Mouse (Mus musculus): ENCODE data around the gene Osbpl7. TPM values are rescaled to one million over a fixed set of nuclear protein-coding genes. Genes with fewer than 3 reads are reported as not detected.

The Osbpl7 gene
- polyA plus RNA-seq, 1 experiment = 9.1 TPM

- H3K4me1 ChIP-seq (ENCODE audit: control insufficient read depth, insufficient read depth, low read length) = no peaks in the 10 kb centered on the region
- no peaks in the 10 kb centered on the region for H3K36me3 ChIP-seq (ENCODE audit: control insufficient read depth, insufficient read depth, low read length, poor library complexity, severe bottlenecking)
- H3K9me3 ChIP-seq (replicated peaks; ENCODE audit: control insufficient read depth, insufficient read depth, low read length, poor library complexity, severe bottlenecking) = no peaks in the 10 kb centered on the region
- no peak overlapping the region for H3K4me3 ChIP-seq (ENCODE audit: low read depth, low read length)
- no peaks in the 10 kb centered on the region for H3K27me3 ChIP-seq (ENCODE audit: control insufficient read depth, insufficient read depth, low read length, poor library complexity, severe bottlenecking)
- TF ChIP-seq CTCF (IDR thresholded peaks at IDR 0.05; ENCODE audit: low read depth, low read length) (peak; percentile 86), EP300 (IDR thresholded peaks at IDR 0.05; ENCODE audit: insufficient read depth, low read depth, low read length) (no peak)
- H3K9ac ChIP-seq (ENCODE audit: low read depth, poor library complexity, severe bottlenecking) = no peak overlapping the region
- H3K27ac ChIP-seq (ENCODE audit: insufficient read depth, low read length) = no peak overlapping the region
These were observed 51.3 kb downstream of the Osbpl7 start for GRCm38 (mm10) chr11:97101722-97102121.

GRCm38 (mm10) chr11:97103163-97104090, 53.0 kb downstream of the Osbpl7 start:
- no peaks in the 10 kb centered on the region for H3K27me3 ChIP-seq (ENCODE audit: control insufficient read depth, insufficient read depth, low read length, poor library complexity, severe bottlenecking)
- no peak overlapping the region for H3K4me3 ChIP-seq (ENCODE audit: low read depth, low read length)
- no peak overlapping the region for H3K27ac ChIP-seq (ENCODE audit: insufficient read depth, low read length)
- no peak for TF ChIP-seq CTCF (IDR thresholded peaks at IDR 0.05; ENCODE audit: low read depth, low read length)
- TF ChIP-seq POLR2A (IDR thresholded peaks at IDR 0.05; ENCODE audit: insufficient read depth, low read length) = no peak
- TF ChIP-seq EP300 (IDR thresholded peaks at IDR 0.05; ENCODE audit: insufficient read depth, low read depth, low read length) = no peak
- H3K4me1 ChIP-seq (ENCODE audit: control insufficient read depth, insufficient read depth, low read length) = no peaks in the 10 kb centered on the region
- no peak overlapping the region for H3K9ac ChIP-seq (ENCODE audit: low read depth, poor library complexity, severe bottlenecking)
- H3K36me3 ChIP-seq (ENCODE audit: control insufficient read depth, insufficient read depth, low read length, poor library complexity, severe bottlenecking) = no peaks in the 10 kb centered on the region
- H3K9me3 ChIP-seq (replicated peaks; ENCODE audit: control insufficient read depth, insufficient read depth, low read length, poor library complexity, severe bottlenecking) = no peaks in the 10 kb centered on the region

- Histone ChIP-seq H3K4me3 (ENCODE audit: low read depth, low read length) (no peak overlapping the region), H3K9ac (ENCODE audit: low read depth, poor library complexity, severe bottlenecking) (no peak overlapping the region), H3K27ac (ENCODE audit: insufficient read depth, low read length) (no peak overlapping the region), H3K36me3 (ENCODE audit: control insufficient read depth, insufficient read depth, low read length, poor library complexity, severe bottlenecking) (no peaks in the 10 kb centered on the region), H3K9me3 (replicated peaks; ENCODE audit: control insufficient read depth, insufficient read depth, low read length, poor library complexity, severe bottlenecking) (no peaks in the 10 kb centered on the region), H3K4me1 (ENCODE audit: control insufficient read depth, insufficient read depth, low read length) (no peaks in the 10 kb centered on the region), H3K27me3 (ENCODE audit: control insufficient read depth, insufficient read depth, low read length, poor library complexity, severe bottlenecking) (no peaks in the 10 kb centered on the region)
- no peak for TF ChIP-seq POLR2A (IDR thresholded peaks at IDR 0.05; ENCODE audit: insufficient read depth, low read length)
- no peak for TF ChIP-seq EP300 (IDR thresholded peaks at IDR 0.05; ENCODE audit: insufficient read depth, low read depth, low read length)
- no peak for TF ChIP-seq CTCF (IDR thresholded peaks at IDR 0.05; ENCODE audit: low read depth, low read length)
These were observed 53.7 kb downstream of the Osbpl7 start for GRCm38 (mm10) chr11:97104091-97104483.

- no peaks in the 10 kb centered on the region for H3K9me3 ChIP-seq (replicated peaks; ENCODE audit: control insufficient read depth, insufficient read depth, low read length, poor library complexity, severe bottlenecking)
- no peak for TF ChIP-seq EP300 (IDR thresholded peaks at IDR 0.05; ENCODE audit: insufficient read depth, low read depth, low read length)
- TF ChIP-seq POLR2A (IDR thresholded peaks at IDR 0.05; ENCODE audit: insufficient read depth, low read length) = no peak
- no peak for TF ChIP-seq CTCF (IDR thresholded peaks at IDR 0.05; ENCODE audit: low read depth, low read length)
- H3K27ac ChIP-seq (ENCODE audit: insufficient read depth, low read length) = no peak overlapping the region
- no peak overlapping the region for H3K9ac ChIP-seq (ENCODE audit: low read depth, poor library complexity, severe bottlenecking)
- H3K4me1 ChIP-seq (ENCODE audit: control insufficient read depth, insufficient read depth, low read length) = no peaks in the 10 kb centered on the region
- peaks cover 11% of the 10 kb centered on the region for H3K27me3 ChIP-seq (ENCODE audit: control insufficient read depth, insufficient read depth, low read length, poor library complexity, severe bottlenecking)
- no peaks in the 10 kb centered on the region for H3K36me3 ChIP-seq (ENCODE audit: control insufficient read depth, insufficient read depth, low read length, poor library complexity, severe bottlenecking)
- H3K4me3 ChIP-seq (ENCODE audit: low read depth, low read length) = no peak overlapping the region
These were observed 58.5 kb downstream of the Osbpl7 start for GRCm38 (mm10) chr11:97108976-97109375.

GRCm38 (mm10) chr11:97112519-97113125, 62.2 kb downstream of the Osbpl7 start:
- Histone ChIP-seq H3K4me3 (ENCODE audit: low read depth, low read length) (no peak overlapping the region), H3K27me3 (ENCODE audit: control insufficient read depth, insufficient read depth, low read length, poor library complexity, severe bottlenecking) (peaks cover 17% of the 10 kb centered on the region), H3K9me3 (replicated peaks; ENCODE audit: control insufficient read depth, insufficient read depth, low read length, poor library complexity, severe bottlenecking) (no peaks in the 10 kb centered on the region), H3K36me3 (ENCODE audit: control insufficient read depth, insufficient read depth, low read length, poor library complexity, severe bottlenecking) (no peaks in the 10 kb centered on the region), H3K9ac (ENCODE audit: low read depth, poor library complexity, severe bottlenecking) (no peak overlapping the region), H3K4me1 (ENCODE audit: control insufficient read depth, insufficient read depth, low read length) (no peaks in the 10 kb centered on the region), H3K27ac (ENCODE audit: insufficient read depth, low read length) (no peak overlapping the region)
- no peak for TF ChIP-seq CTCF (IDR thresholded peaks at IDR 0.05; ENCODE audit: low read depth, low read length)
- no peak for TF ChIP-seq POLR2A (IDR thresholded peaks at IDR 0.05; ENCODE audit: insufficient read depth, low read length)
- no peak for TF ChIP-seq EP300 (IDR thresholded peaks at IDR 0.05; ENCODE audit: insufficient read depth, low read depth, low read length)
